Mouse (Mus musculus) gastrocnemius, postnatal 36 days (tissue): ENCODE results near the gene 4933416C03Rik. TPM values are rescaled to one million over a fixed set of nuclear protein-coding genes. Genes with fewer than 3 reads are reported as not detected.

Experiments
- DNase-seq, 2 experiments: peaks; one replicate each; pipeline ENCODE4 v3.0.0; 2022
- intact Hi-C: fragments of 180-260 bp; cut with DNase I; formaldehyde crosslinking; loops from one replicate; pipeline ENCODE4 v1.15.1; 2025
- long read RNA-seq, 2 experiments: library from polyadenylated mRNA; stranded (forward); transcript quantifications; one replicate each; pipeline ENCODE4 v2.0.0; 2021
- total RNA-seq, 2 experiments: library from RNA; stranded (reverse); gene quantifications; 2 replicates each; pipeline ENCODE4 v1.2.3; 2021

4933416C03Rik gene
- not detected for total RNA-seq
- long read RNA-seq, experiment 1 = 0 reads
- long read RNA-seq, experiment 2 = 0 reads

DNA sequence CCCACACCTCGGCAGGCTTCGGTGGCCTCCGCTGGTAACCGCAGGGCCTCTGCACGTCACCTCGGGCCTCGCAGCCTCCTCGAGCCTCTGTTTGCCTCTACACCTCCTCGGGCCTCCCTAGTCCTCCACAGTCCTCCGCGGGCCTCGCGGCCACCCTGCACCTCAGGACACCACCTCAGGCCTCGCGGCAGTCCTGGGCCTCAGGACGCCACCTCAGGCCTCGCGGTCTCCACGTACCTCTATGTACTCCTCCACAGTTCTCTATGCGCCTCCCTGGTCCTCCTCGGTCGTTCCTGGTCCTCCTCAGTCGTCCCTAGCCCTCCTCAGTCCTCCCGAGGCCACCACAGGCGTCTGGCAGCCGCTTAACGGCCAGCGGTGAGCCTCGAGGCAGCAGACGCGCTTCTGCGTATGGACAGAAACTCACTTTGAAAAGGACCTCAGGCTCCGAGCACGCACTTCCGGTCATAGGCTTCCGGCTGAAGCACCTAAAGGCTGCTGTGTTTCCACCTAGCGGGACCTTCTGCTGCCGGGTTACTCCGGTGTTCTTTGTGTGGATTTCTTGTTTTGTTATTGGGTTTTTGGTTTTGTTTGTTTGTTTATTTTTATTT lies at the start of gene 4933416C03Rik:
Gene 4933416C03Rik (minus strand): TSS at position 51 of the 608 bp plus-strand sequence.
- DNase-seq = no peak
- intact Hi-C loops = no loop called here

DNA sequence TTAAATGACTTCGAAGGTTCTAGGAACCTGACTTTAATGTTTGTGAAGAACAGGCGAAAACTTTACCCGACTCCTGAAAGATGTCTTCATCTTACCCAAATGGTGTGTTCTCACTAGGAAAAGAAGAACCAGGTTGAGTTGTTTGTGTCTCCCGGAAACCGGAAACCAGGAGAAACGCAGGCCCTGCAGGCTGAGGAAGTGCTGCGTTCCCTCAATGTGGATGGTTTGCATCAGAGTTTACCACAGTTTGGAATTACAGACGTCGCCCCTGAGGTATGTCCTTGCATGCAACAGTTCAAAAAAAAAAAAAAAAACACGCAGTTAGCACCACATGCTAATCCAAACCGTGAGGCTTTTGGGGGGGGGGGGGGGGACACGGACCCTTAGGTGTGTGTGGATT lies 48.6 kb upstream of the 4933416C03Rik start:
- no peak for DNase-seq
- intact Hi-C loops = no loop called here

DNA sequence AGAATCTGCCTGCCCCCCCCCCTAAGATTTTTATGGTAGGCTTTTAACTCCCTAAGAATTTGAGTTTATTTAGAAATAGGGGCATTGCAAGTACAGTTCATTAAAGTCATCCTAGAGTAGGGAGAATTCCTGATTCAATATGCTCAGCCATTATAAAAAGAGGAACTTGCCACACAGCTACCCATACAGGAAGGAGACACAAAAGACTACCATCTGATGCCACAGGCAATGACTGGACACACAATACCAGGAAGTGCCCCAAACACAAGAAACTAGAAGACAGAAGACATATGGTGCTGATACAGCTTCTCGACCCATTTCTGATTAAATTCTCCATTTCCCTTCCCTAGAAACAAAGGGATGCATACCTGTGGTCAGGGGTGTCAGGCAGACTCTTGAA lies 43.0 kb upstream of the 4933416C03Rik start:
- no peak for DNase-seq
- intact Hi-C loops = no loop called here

DNA sequence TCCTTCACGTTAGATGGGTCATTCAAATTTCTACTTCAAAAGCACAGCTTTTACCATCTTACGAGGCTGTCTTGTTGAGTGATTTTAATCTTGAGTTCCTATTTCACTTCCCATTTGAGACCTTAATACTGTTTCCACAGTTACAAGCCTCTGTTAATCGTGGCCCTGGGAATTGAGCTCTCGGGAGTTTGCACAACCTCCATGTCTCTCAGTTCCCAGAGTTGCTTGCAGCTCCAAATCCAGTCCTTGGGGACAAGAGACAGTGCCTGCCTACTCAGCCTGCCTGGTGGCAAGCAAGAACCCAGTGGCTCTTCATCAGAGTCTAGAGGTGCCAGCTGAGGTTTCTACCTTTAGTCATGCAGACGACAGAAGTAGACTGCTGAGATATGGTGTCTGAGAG lies 41.0 kb upstream of the 4933416C03Rik start:
- no peak for DNase-seq
- intact Hi-C loops = no loop called here

DNA sequence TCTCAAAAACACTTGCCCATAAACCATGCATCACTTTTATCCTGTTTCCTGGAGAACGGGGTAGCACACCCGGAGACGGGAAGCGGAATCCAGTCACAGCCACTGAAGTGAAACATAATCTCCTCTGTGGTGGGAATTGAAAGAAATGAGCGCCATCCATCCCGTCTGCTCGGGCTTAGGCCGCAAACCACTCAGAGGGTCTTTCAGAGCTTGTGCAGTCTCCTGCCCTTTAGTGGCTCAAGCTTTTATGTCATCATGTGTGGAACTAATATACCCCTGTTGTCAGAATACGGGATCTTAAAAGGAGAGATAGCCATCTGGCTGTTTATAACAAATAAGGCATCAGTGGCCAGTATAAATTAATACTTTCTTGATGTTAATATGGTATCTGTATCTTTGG lies 32.4 kb upstream of the 4933416C03Rik start:
- intact Hi-C loops = no loop called here
- no peak for DNase-seq

DNA sequence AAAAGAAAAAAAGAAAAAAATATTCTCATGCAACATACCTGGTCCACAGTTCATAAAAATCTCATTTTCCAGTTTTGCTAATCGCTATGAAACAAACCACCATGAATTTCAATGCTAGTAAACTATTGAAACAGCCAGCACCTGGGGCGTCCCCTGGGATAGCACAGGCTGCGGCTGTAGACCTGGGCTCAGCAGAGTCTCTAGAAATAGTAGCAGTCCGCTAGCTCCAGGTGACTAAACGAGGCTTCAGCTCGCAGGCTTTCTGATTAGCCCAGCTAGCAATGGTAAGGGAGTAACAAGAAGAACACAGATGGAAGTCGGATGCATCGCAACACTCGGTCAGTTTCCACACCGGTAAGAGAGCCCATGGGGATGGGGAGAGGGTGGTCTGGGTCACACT lies 30.0 kb upstream of the 4933416C03Rik start:
- DNase-seq = no peak
- intact Hi-C loops = no loop called here

DNA sequence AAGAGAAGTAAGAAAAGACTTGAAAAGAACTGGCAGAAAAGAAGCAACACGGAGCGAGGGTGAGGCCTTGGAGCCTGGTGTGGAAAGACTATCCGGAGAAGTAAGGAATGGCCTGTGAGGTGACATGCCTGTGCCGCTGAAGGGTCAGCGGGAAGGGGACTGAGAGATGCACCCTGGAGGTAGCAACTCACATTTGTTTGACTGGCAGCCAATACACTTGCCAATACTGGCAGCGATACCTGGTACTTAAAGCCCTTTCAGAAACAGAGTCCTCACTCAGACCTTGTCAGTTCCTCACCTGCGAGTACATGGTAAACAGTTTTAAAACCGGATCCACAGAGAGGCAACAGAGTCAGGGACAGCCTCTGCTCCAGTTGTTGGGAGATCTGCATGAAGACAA lies 26.5 kb upstream of the 4933416C03Rik start:
- DNase-seq = no peak
- intact Hi-C loops = no loop called here

DNA sequence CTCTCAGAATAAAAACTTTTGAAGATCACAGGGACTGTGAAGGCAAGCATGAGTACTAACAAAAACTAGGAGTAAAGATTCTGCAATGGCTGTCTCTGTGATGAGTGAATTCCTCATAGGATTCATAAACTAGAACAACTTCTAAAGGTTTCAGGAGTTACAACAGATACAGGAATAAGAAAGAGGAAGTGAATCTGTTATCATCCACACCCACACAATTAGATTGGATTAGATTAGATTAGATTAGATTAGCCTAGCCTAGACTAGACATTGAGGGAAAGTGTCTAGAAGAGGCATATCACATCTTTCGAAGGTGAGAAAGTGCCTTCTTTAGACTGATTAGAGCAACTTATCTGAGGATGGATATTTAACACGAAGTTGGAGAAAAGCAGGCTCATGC lies 21.5 kb upstream of the 4933416C03Rik start:
- no peak for DNase-seq
- intact Hi-C loops = no loop called here

DNA sequence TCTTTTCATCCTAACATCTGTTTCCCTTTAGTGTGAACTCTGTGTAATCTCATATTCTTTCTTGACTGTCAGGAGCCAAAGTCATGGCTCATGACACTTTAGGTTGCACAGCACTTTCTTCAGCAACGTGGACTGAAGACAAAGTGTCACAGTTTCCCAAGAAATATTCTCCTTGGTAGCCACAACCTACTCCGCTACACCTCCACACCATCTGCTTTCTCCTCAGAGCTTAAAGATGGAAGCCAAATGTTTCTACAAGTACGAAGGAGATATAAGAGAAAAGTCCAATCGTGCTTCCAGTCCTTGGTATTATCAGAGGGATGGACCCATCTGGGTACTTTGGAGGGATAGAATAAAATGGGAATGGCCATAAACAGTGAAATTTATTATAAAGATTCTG lies 18.5 kb upstream of the 4933416C03Rik start:
- intact Hi-C loops = no loop called here
- DNase-seq = no peak

DNA sequence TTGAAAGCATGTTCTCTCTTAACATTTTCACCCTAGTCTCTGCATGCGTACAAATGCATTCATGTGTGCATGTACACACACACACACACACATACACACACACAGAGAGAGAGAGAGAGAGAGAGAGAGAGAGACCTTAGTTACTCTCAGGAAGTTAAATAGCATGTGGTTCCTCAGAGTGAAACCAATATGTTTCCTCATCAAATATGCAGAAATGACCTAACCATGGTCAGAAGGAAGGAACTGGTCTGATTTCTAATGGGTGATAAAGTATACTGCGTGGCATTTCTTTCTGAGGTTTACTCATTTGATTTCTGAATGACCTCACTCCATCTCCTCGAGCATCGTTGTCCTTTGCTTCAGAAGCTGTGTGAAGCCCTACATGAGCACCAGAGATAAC lies 17.5 kb upstream of the 4933416C03Rik start:
- intact Hi-C loops = no loop called here
- no peak for DNase-seq

DNA sequence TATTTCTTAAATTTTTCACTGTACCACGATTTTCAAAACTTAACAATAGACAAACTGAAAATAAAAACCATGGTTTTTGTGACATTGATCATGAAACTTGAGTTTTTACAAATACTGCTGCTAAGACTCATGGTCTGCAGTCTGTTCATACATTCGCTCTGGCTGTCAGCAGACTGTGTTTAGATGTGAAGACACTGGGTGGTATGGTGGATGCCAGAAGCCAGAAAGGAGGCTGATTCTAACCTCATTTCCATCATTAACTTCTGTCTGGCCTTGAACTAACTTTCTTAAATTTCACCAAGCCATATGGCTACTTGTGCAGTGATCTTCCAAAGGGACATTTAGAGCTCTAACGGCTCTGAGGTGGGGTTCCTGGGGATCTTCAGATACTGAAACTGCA lies 16.7 kb upstream of the 4933416C03Rik start:
- intact Hi-C loops = no loop called here
- no peak for DNase-seq

DNA sequence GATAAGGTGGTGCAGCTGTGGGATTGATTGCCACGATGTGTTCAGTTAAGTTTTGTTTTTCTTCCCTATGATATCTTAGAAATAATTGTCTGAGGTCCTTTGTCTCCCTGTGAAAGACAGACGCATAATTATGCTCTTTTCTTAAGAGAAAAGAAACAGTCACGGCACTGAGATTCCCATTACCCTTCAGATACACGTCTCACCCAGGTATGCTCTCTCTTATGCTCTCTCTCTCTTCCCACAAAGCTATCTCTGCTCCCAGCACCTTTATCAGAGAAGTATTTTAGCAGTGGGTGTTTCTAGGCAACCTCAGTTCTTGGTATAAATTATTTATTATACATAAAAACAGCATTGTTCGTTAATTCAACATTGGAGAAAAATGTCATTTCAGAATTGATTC lies 11.6 kb upstream of the 4933416C03Rik start:
- no peak for DNase-seq
- intact Hi-C loops = no loop called here

DNA sequence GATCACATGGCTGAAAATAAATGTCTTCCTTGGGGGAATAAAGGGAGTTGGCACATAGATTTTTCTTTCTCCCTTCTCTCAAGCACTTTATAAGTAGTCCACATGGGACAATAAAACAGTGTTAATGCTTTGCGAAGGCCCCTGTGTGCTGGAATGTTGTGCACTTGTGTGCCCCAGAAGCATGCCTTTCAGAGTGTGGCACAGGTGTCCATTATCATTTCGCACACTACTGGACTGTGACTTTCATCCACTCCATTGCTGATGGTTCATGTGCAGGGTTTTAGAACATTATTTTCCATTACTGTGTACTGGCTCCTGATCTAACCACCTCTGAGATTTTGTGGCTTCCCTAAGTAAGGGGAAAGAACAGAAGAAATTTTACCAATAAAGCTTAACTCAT lies 10.1 kb upstream of the 4933416C03Rik start:
- DNase-seq = no peak
- intact Hi-C loops = no loop called here

DNA sequence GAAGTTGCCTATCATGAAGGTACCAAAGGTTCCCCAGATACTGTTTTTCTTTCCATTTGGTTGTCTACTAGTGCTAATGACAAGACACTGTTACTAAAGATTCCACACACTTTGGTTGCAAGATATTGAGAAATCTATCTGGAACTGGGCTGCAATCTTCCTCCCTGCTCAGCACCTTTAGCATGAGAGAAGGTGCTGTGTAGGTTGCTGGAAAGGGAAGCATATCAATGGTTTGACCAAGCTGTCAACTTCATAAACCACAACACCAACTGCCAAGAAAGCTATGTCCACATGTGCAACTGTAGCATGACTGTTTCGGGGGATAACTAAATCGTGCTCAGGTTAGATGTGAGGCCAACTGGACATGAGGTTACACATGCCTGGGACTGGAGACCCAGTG lies 7.7 kb upstream of the 4933416C03Rik start:
- intact Hi-C loops = no loop called here
- DNase-seq = no peak

DNA sequence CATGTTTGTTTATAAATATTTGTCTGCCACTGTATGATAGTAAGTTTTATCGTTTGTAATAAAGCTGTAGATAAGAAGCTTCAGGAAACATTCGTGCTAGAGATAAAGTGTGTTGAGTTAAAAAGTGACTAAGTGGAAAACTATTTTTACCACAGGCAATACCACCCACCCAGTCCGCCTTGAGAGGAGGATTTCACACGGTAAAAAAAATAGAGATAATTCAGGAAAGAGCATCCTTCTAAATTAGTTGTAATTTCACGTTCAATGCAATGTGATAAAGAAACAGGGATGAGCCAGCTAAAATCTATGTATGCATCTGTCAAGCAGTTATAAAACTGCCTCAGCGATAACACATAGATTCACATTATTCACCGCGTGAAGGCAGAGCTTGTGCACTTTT lies 3.3 kb upstream of the 4933416C03Rik start:
- intact Hi-C loops = no loop called here
- no peak for DNase-seq

DNA sequence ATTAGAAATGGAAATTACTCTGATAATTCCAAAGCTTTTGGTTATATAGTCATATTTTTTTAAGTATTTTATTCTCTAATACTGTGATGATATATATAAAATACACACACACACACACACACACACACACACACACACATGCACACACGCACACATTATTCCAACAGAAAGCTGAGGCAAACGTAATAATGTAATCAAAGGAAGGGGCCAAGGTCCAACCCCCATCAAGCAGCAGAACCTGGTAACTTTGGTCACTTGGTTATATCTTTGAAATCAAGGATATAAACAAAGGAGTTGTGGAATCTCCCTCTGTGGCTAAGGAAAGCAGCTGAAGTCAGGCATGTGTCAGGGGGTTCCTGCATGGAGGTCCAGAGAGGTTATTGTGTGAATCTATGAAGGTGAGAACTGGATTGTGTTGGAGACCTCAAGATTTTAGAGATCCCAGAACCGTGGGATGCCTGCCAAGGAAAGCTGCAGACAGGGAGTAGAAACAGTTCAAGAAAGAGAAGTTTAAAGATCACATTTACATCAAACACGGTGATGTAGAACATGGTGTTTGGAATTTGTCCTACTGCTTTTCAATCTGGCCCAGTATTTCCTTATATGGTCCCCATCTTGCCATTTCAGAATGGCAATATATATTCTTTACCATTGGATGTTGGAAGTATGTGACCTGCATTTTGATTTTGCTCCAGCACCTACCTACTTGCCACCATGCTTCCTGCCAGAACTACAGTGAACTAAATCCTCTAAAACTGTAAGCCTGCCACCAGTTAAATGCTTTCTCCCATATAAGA lies 2.4 kb upstream of the 4933416C03Rik start:
- intact Hi-C loops = no loop called here
- no peak for DNase-seq

DNA sequence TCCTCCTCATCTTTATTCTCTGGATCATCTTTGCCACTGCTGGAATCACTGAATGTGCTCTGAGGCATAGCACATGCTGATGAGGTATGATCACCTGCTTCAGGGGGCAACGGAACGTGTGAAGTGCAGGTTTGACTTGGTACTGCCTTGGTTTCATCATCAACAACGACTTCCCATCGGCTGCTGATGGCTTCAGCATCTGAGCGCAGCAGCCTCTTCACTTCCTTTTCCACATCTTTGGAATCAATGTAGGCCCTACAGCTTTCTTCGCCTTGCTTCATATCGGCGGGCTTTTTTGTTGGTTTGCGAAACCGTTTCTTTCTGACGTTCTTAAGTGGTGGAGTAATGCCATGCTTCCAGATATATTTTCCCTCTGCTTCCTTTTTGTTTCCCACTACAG lies 849 bp downstream of the 4933416C03Rik start:
- intact Hi-C loops = no loop called here

DNA sequence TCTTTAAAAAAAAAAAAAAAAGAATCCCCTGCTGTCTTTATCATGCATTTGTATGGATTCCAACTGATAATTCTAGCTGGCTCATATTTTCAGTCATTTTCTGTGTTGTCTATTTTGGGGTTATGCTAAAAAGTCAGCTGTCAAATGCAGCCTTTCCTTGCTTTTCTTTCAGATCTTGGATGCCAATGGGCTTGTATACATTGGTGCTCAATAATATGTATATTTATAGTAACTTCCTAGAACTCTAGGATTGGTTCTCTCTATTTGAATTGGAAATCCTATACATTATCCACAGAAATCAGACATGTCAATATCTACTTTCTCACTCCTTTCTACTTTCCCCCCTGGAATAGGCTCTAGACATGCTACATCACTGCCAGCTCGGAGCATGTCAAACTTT lies 5.0 kb downstream of the 4933416C03Rik start:
- intact Hi-C loops = no loop called here

More for the DNA sequence above, 849 bp downstream of the 4933416C03Rik start:
- DNase-seq = no peak

DNA sequence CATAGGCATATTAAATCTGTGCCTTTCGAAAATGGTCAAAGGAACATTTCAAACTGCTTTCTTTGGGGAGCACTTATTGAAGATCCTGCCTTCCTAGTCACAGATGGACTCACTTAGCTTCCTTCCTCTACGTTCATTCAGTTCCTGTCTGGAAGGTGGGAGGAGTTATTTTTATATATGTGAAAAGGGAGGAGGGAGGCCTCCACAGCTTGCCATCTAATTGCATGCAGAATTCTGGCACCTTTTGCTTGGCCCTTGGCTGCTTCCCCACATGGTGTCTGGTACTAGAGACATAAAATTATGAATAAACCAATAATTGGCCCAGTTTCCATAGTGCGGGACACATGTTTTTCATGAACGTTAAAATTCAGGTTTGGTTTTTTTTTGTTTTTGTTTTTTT lies 5.5 kb downstream of the 4933416C03Rik start:
- intact Hi-C loops = no loop called here
- DNase-seq = no peak

More for the DNA sequence above, 5.0 kb downstream of the 4933416C03Rik start:
- DNase-seq = no peak

DNA sequence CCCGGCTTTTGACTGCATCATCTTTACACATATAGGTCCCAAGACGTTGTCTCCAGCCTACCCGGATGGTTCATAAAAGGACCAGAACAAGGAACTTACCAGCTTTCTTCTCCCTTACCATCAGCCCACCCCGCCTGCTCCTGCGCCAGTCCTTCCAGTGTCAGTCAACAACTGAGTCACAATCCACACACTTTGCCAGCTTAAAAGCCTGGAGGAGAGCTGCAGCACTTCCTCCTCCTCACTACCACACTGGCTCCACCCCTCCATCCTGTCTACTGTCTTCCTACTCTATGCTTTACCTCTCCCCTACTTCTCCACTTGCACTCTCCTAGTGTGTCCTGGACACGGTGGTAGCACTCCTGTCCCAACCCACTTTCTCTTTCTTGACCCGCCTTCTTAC lies 15.2 kb downstream of the 4933416C03Rik start:
- intact Hi-C loops = no loop called here
- DNase-seq = no peak

DNA sequence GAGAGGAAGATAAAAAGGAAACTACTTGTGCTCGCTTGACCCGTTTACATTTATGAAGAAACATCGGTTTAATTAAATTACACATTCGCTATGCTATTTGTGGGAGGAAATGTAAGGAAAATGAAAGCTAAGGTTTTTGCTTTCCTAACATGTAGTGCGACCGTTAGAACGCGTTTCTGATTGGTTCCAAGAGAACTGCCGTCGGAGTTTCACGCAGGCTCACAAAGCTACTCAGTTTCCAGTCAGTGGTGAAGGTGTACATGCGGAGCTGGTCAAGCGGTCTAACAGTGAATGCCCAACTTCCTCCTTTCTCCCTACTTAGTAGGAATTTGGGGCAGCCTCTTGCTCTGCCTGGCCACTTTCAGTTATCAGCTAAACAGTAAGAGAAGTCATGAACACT lies 17.3 kb downstream of the 4933416C03Rik start:
- intact Hi-C loops = no loop called here
- no peak for DNase-seq

DNA sequence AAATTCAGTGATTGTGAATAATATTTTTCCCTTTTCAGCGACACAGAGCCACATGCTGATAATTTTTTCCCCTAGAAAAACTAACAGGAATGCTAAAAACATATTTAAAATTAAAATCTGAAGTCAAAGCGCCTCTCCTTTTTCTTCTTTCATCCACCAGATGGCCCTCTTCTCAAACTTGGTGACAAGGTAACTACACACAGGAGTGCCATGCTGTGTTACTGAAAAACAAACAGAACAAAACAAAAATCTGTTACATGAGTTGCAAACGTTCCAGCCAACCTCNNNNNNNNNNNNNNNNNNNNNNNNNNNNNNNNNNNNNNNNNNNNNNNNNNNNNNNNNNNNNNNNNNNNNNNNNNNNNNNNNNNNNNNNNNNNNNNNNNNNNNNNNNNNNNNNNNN lies 29.8 kb downstream of the 4933416C03Rik start:
- intact Hi-C loops = loop anchor here (2.0 kb wide), 1 partner anchor 113 kb away; no protein-coding TSS in a partner anchor
- DNase-seq = no peak
